Mouse (Mus musculus) liver, adult 2 months (tissue): ENCODE measurements at regions not wholly inside any gene's neighbourhood (a gene's known extent, or its start where the extent isn't known, plus 50 kb on each side); places are given as distances from the start of the nearest gene placed in this dataset.

Experiments used
- DNase-seq: peaks from one replicate; pipeline ENCODE4 v3.0.0-alpha.2; 2011; ENCODE audit warnings: low read depth, low spot score; ENCODE audit errors: extremely low read depth
- H3K27ac ChIP-seq: fragments of 200-500 bp; replicated peaks from 2 replicates; pipeline ENCODE4 v1.5.1; 2012; ENCODE audit warnings: low read depth, mild to moderate bottlenecking, control low read depth, inconsistent platforms, low read length; ENCODE audit not compliant: insufficient read depth
- H3K27me3 ChIP-seq: fragments of 200-500 bp; 2 replicates; pipeline ENCODE4 v1.6.1; 2012; ENCODE audit warnings: mild to moderate bottlenecking, moderate library complexity, low read length, inconsistent platforms; ENCODE audit not compliant: control insufficient read depth, insufficient read depth
- H3K36me3 ChIP-seq: fragments of 200-500 bp; 2 replicates; pipeline ENCODE4 v1.6.1; 2012; ENCODE audit warnings: low read length, inconsistent platforms; ENCODE audit not compliant: control insufficient read depth, insufficient read depth
- H3K4me1 ChIP-seq: fragments of 200-500 bp; 2 replicates; pipeline ENCODE4 v1.6.1; 2011; ENCODE audit warnings: low read length; ENCODE audit not compliant: control insufficient read depth, insufficient read depth
- H3K4me3 ChIP-seq: fragments of 200-500 bp; 2 replicates; pipeline ENCODE4 v1.5.1; 2011; ENCODE audit warnings: low read depth, mild to moderate bottlenecking, control low read depth, low read length, moderate library complexity; ENCODE audit not compliant: insufficient read depth
- H3K79me2 ChIP-seq: fragments of 200-500 bp; 2 replicates; pipeline ENCODE4 v1.6.1; 2012; ENCODE audit warnings: inconsistent platforms, mild to moderate bottlenecking, low read length, moderate library complexity; ENCODE audit not compliant: control insufficient read depth, insufficient read depth
- H3K9ac ChIP-seq: fragments of 200-500 bp; 2 replicates; pipeline ENCODE4 v1.6.1; 2012; ENCODE audit warnings: low read depth, mild to moderate bottlenecking, control low read depth, inconsistent platforms, low read length
- CTCF ChIP-seq: fragments of 200-500 bp; IDR thresholded peaks from 2 replicates; pipeline ENCODE4 v1.5.1; 2011; ENCODE audit warnings: low read depth, low read length, control low read depth
- POLR2A ChIP-seq: fragments of 200-500 bp; IDR thresholded peaks from 2 replicates; pipeline ENCODE4 v1.6.1; 2011; ENCODE audit warnings: low read length, control low read depth; ENCODE audit not compliant: insufficient read depth; ENCODE audit errors: extremely low read depth
- WGBS: fragments of 180-500 bp; shearing (Covaris S2); methylation state at CpG from one replicate; pipeline ENCODE4 v1.1.7; 2018; 5-methylcytosine and 5-hydroxymethylcytosine counted together

GRCm38 (mm10) chr14:76672442-76672841 lies 115.8 kb upstream of the Serp2 start:
- Histone ChIP-seq H3K27ac (no peak overlapping the region), H3K4me1 (0 out of 2 replicates have a peak, but pooled peaks cover 2% of the 10 kb centered on the region), H3K79me2 (no peaks in the 10 kb centered on the region), H3K36me3 (no peaks in the 10 kb centered on the region), H3K4me3 (no peak overlapping the region), H3K27me3 (no peaks in the 10 kb centered on the region), H3K9ac (no peak overlapping the region)
- 89% methylated on average over 2 of the region's 2 CpGs for WGBS
- TF ChIP-seq POLR2A = no peak
- TF ChIP-seq CTCF = no peak
- no peak for DNase-seq

- no peak for TF ChIP-seq POLR2A
- TF ChIP-seq CTCF = no peak
- WGBS = 70% methylated on average over 4 of the region's 4 CpGs
- Histone ChIP-seq H3K27me3 (no peaks in the 10 kb centered on the region), H3K27ac (no peak overlapping the region), H3K36me3 (no peaks in the 10 kb centered on the region), H3K4me3 (no peak overlapping the region), H3K4me1 (0 out of 2 replicates have a peak, but pooled peaks cover 2% of the 10 kb centered on the region), H3K9ac (no peak overlapping the region), H3K79me2 (no peaks in the 10 kb centered on the region)
- DNase-seq = no peak
Observed at GRCm38 (mm10) chr14:76671023-76671422, 114.3 kb upstream of the Serp2 start.

GRCm38 (mm10) chr14:76665754-76666371 lies 109.2 kb upstream of the Serp2 start:
- DNase-seq = no peak
- TF ChIP-seq POLR2A (no peak), CTCF (no peak)
- Histone ChIP-seq H3K4me1 (no peaks in the 10 kb centered on the region), H3K79me2 (no peaks in the 10 kb centered on the region), H3K4me3 (no peak overlapping the region), H3K27ac (no peak overlapping the region), H3K36me3 (no peaks in the 10 kb centered on the region), H3K9ac (no peak overlapping the region), H3K27me3 (no peaks in the 10 kb centered on the region)
- 69% methylated on average over 12 of the region's 12 CpGs for WGBS

- no peaks in the 10 kb centered on the region for H3K27me3 ChIP-seq
- H3K79me2 ChIP-seq = no peaks in the 10 kb centered on the region
- H3K4me1 ChIP-seq = no peaks in the 10 kb centered on the region
- DNase-seq = no peak
- no peak overlapping the region for H3K9ac ChIP-seq
- WGBS = 81% methylated on average over 11 of the region's 11 CpGs
- no peak overlapping the region for H3K4me3 ChIP-seq
- H3K36me3 ChIP-seq = no peaks in the 10 kb centered on the region
- TF ChIP-seq POLR2A (no peak), CTCF (no peak)
- H3K27ac ChIP-seq = no peak overlapping the region
Observed at GRCm38 (mm10) chr14:76664586-76665508, 108.2 kb upstream of the Serp2 start.

GRCm38 (mm10) chr14:76663816-76664215 lies 107.1 kb upstream of the Serp2 start:
- H3K4me1 ChIP-seq = no peaks in the 10 kb centered on the region

GRCm38 (mm10) chr14:76662871-76663270 lies 106.2 kb upstream of the Serp2 start:
- H3K36me3 ChIP-seq = no peaks in the 10 kb centered on the region
- no peak overlapping the region for H3K9ac ChIP-seq
- no peak overlapping the region for H3K4me3 ChIP-seq
- no peaks in the 10 kb centered on the region for H3K79me2 ChIP-seq
- H3K27ac ChIP-seq = no peak overlapping the region
- WGBS = 73% methylated on average over 7 of the region's 7 CpGs
- TF ChIP-seq POLR2A (no peak), CTCF (no peak)
- DNase-seq = no peak
- H3K27me3 ChIP-seq = no peaks in the 10 kb centered on the region
- no peaks in the 10 kb centered on the region for H3K4me1 ChIP-seq

More at GRCm38 (mm10) chr14:76663816-76664215, 107.1 kb upstream of the Serp2 start:
- H3K27me3 ChIP-seq = no peaks in the 10 kb centered on the region
- no peaks in the 10 kb centered on the region for H3K36me3 ChIP-seq
- no peak for DNase-seq
- H3K27ac ChIP-seq = no peak overlapping the region
- H3K79me2 ChIP-seq = no peaks in the 10 kb centered on the region
- H3K9ac ChIP-seq = no peak overlapping the region
- H3K4me3 ChIP-seq = no peak overlapping the region
- TF ChIP-seq POLR2A = no peak
- TF ChIP-seq CTCF = no peak
- WGBS = 95% methylated on average over 2 of the region's 2 CpGs
